Mouse (Mus musculus): ENCODE results near the gene Slc12a8.
A peak's percentile ranks its signal among the peaks of the same experiment; 100 is the strongest.

Gene Slc12a8

DNA sequence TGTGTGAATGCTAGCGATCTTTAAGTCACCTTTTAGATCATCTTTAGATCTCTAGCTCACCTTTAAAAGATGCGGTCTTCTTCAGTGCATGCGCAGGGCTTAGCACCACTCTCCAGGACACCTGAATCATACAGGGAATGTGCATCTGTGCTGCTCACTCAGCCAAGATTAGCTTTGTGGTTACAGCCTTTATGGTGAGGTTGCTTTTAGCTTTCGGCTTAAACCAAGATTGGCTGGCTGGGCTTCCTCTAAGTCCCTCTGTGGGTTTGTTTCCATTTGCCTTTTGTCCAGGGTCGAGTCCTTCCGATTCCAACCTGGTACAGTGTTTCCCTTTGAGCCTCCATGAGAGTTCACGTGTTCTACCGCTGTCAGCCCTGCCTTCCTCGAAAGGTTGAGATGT, 187.2 kb downstream of the Slc12a8 start:
- DNase-seq = no peak

- DNase-seq = no peak
These were observed 188.1 kb downstream of the Slc12a8 start for GRCm38 (mm10) chr16:33705258-33705657.

GRCm38 (mm10) chr16:33706111-33706890, 189.2 kb downstream of the Slc12a8 start:
- no peak for DNase-seq

DNA sequence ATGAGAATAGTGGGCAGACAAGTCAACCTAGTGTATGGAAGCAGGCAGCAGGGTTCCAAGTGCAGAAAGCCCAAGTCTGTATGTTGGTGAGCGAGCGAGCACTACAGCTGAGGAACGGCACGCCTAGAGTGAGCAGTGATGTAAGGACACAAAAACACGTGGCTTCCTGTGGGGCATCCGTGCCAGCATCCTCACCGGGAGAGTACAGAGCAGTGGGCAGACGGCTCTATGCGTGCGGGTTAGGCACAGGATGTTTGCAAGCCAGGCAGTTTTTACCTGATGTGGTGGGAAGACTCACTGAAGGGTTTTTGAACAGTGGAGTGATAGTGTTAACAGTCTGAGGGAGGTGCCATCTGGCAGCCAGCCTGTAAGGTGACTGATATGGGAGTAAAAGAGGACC, 190.9 kb downstream of the Slc12a8 start:
- peak; percentile 43 for DNase-seq

GRCm38 (mm10) chr16:33708585-33709397, 191.7 kb downstream of the Slc12a8 start:
- DNase-seq = no peak
